Mouse (Mus musculus): ENCODE measurements around the gene Wdr46. TPM values are rescaled to one million over a fixed set of nuclear protein-coding genes. Genes with fewer than 3 reads are reported as not detected.
"Not testable (repeated sequence)": the region's sequence is repeated elsewhere in the genome, so short reads cannot be mapped to it uniquely, and the experiment has no call there.

Wdr46 gene
- polyA plus RNA-seq, 1 experiment from 2014 or later, result 31.8 TPM

DNA sequence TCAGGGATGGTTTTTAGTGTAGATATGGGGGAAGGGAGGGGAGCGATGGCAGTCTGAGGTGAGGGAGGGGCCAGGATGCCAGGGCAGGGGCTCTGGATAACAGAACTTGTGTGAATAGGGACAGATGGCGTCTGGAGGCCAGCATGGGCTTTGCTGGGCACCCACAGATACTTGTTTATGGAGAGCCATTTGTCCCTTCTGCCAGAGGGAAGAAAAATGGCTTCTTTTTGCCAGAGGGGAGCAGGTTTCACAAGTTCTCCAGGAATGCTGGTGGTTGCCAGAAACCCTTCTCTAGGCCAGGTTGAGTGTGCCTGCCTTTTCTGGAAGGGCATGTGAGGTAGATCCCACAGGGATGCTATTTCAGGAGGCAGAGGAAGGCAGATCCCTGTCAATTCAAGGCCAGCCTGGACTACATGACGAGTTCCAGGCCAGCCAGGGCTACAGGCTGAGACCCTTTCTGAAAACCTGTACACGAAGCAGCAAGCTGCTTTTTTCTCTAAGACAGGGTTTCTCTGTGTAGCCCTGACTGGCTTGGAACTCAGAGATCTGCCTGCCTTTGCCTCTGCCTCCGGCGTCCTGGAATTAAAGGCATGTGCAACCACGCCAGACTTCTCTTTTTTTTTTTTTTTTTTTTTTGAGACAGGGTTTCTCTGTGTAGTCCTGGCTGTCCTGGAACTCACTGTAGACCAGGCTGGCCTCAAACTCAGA is 40.0 kb upstream of the Wdr46 start:
- Histone ChIP-seq H3K27ac (ENCODE audit: low read depth) (no peak overlapping the region), H3K36me3 (ENCODE audit: control insufficient read depth, insufficient read depth, low read length) (no peaks in the 10 kb centered on the region), H3K9ac (ENCODE audit: low read length) (no peak overlapping the region), H3K4me2 (ENCODE audit: low read length) (no peak overlapping the region), H3K4me1 (replicated peaks; ENCODE audit: control insufficient read depth, insufficient read depth, low read length) (no peaks in the 10 kb centered on the region), H3K4me3 (ENCODE audit: low read depth, low read length) (no peak overlapping the region), H3K9me3 (ENCODE audit: control insufficient read depth, low read length) (no peaks in the 10 kb centered on the region), H3K27me3 (replicated peaks; ENCODE audit: control insufficient read depth, insufficient read depth, low read length) (no peaks in the 10 kb centered on the region)
- 50% methylated on average over 7 of the region's 7 CpGs for WGBS
- DNase-seq (ENCODE audit: low spot score), result no peak
- ATAC-seq (replicated peaks; ENCODE audit: low FRiP score, low TSS enrichment, low read depth), result no peak

DNA sequence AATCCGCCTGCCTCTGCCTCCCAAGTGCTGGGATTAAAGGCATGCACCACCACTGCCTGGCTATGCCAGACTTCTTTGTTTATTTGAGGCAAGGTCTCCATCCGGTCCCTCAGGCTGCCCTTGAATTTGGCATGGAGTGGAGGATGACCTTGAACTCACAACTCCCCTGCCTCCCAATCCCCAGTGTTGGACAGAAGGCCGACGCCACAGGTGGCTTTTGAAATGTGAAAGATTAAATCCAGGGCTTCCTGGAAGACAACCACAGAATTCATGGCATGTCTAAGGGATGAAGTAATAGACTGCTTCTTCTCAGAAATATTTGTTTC is 39.5 kb upstream of the Wdr46 start:
- WGBS, result 85% methylated on average over 4 of the region's 4 CpGs
- ATAC-seq (replicated peaks; ENCODE audit: low FRiP score, low TSS enrichment, low read depth) (no peak), DNase-seq (ENCODE audit: low spot score) (no peak)
- H3K9ac ChIP-seq (ENCODE audit: low read length), result no peak overlapping the region
- H3K4me3 ChIP-seq (ENCODE audit: low read depth, low read length), result no peak overlapping the region
- no peaks in the 10 kb centered on the region for H3K27me3 ChIP-seq (replicated peaks; ENCODE audit: control insufficient read depth, insufficient read depth, low read length)
- H3K27ac ChIP-seq (ENCODE audit: low read depth), result no peak overlapping the region
- H3K36me3 ChIP-seq (ENCODE audit: control insufficient read depth, insufficient read depth, low read length), result no peaks in the 10 kb centered on the region
- no peaks in the 10 kb centered on the region for H3K4me1 ChIP-seq (replicated peaks; ENCODE audit: control insufficient read depth, insufficient read depth, low read length)
- no peak overlapping the region for H3K4me2 ChIP-seq (ENCODE audit: low read length)
- no peaks in the 10 kb centered on the region for H3K9me3 ChIP-seq (ENCODE audit: control insufficient read depth, low read length)

DNA sequence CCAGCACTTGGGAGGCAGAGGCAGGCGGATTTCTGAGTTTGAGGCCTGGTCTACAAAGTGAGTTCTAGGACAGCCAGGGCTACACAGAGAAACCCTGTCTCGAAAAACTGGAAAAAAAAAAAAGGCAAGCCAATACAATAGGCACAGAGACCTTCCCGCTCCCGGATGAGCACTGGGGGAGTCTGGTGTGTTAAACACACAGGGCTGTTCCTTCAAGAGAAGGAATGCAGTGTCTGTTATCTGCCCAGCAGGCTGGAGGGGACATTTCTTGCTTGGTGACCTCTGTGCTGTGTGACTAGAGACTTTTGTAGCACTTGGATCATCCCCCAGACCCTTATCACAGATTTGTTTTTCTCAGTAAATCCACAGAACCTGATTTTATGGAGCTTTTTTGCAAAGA is 38.8 kb upstream of the Wdr46 start:
- Histone ChIP-seq H3K9ac (ENCODE audit: low read length) (no peak overlapping the region), H3K27ac (ENCODE audit: low read depth) (no peak overlapping the region), H3K4me1 (replicated peaks; ENCODE audit: control insufficient read depth, insufficient read depth, low read length) (no peaks in the 10 kb centered on the region), H3K9me3 (ENCODE audit: control insufficient read depth, low read length) (no peaks in the 10 kb centered on the region), H3K36me3 (ENCODE audit: control insufficient read depth, insufficient read depth, low read length) (no peaks in the 10 kb centered on the region), H3K4me3 (ENCODE audit: low read depth, low read length) (no peak overlapping the region), H3K4me2 (ENCODE audit: low read length) (no peak overlapping the region), H3K27me3 (replicated peaks; ENCODE audit: control insufficient read depth, insufficient read depth, low read length) (no peaks in the 10 kb centered on the region)
- no peak for DNase-seq (ENCODE audit: low spot score)
- ATAC-seq (replicated peaks; ENCODE audit: low FRiP score, low TSS enrichment, low read depth), result no peak
- 51% methylated on average over 4 of the region's 4 CpGs for WGBS

DNA sequence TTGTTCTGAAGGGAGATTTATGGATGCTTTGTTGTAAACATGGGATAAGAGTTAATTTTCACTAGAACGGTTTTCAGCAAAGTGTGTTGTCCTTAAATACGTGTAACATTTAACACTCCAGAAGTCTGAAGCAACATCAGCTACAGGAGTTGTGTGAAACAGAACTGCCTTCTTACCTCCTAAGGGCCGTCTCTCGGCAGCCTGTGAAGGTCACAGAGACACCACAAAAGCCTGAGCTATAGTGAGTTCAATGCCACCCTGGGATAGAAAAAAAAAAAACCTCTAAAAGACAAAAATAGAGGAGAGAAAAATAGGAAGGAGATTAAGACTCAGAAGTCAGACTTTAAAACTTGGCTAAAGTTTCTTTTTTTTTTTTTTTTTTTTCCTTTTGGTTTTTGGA is 38.4 kb upstream of the Wdr46 start:
- no peak for ATAC-seq (replicated peaks; ENCODE audit: low FRiP score, low TSS enrichment, low read depth)
- Histone ChIP-seq H3K4me2 (ENCODE audit: low read length) (no peak overlapping the region), H3K36me3 (ENCODE audit: control insufficient read depth, insufficient read depth, low read length) (no peaks in the 10 kb centered on the region), H3K4me3 (ENCODE audit: low read depth, low read length) (no peak overlapping the region), H3K27me3 (replicated peaks; ENCODE audit: control insufficient read depth, insufficient read depth, low read length) (no peaks in the 10 kb centered on the region), H3K9ac (ENCODE audit: low read length) (no peak overlapping the region), H3K27ac (ENCODE audit: low read depth) (no peak overlapping the region), H3K9me3 (ENCODE audit: control insufficient read depth, low read length) (no peaks in the 10 kb centered on the region), H3K4me1 (replicated peaks; ENCODE audit: control insufficient read depth, insufficient read depth, low read length) (no peaks in the 10 kb centered on the region)
- no peak for DNase-seq (ENCODE audit: low spot score)
- WGBS, result 25% methylated on average over 4 of the region's 4 CpGs

DNA sequence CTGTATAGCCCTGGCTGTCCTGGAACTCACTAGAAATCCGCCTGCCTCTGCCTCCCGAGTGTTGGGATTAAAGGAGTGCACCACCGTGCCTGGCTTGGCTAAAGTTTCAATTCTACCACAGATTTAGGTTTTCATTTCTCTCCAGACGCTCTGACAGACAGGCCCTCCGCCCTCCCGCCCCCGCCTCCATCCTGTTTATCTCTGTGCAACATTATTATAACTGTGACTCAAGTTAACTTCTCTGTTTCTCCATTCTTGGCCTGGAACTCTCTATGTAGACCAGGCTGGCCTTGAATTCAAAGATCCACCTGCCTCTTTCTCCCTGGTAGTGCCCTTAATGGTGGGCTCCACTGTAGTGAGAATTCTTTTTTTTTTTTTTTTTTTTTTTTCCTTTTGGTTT is 38.0 kb upstream of the Wdr46 start:
- 85% methylated on average over 7 of the region's 7 CpGs for WGBS
- DNase-seq (ENCODE audit: low spot score), result no peak
- no peaks in the 10 kb centered on the region for H3K36me3 ChIP-seq (ENCODE audit: control insufficient read depth, insufficient read depth, low read length)
- H3K4me1 ChIP-seq (replicated peaks; ENCODE audit: control insufficient read depth, insufficient read depth, low read length), result no peaks in the 10 kb centered on the region
- no peak for ATAC-seq (replicated peaks; ENCODE audit: low FRiP score, low TSS enrichment, low read depth)
- H3K4me2 ChIP-seq (ENCODE audit: low read length), result no peak overlapping the region
- H3K4me3 ChIP-seq (ENCODE audit: low read depth, low read length), result no peak overlapping the region
- no peak overlapping the region for H3K27ac ChIP-seq (ENCODE audit: low read depth)
- H3K9me3 ChIP-seq (ENCODE audit: control insufficient read depth, low read length), result no peaks in the 10 kb centered on the region
- H3K9ac ChIP-seq (ENCODE audit: low read length), result no peak overlapping the region
- H3K27me3 ChIP-seq (replicated peaks; ENCODE audit: control insufficient read depth, insufficient read depth, low read length), result no peaks in the 10 kb centered on the region

DNA sequence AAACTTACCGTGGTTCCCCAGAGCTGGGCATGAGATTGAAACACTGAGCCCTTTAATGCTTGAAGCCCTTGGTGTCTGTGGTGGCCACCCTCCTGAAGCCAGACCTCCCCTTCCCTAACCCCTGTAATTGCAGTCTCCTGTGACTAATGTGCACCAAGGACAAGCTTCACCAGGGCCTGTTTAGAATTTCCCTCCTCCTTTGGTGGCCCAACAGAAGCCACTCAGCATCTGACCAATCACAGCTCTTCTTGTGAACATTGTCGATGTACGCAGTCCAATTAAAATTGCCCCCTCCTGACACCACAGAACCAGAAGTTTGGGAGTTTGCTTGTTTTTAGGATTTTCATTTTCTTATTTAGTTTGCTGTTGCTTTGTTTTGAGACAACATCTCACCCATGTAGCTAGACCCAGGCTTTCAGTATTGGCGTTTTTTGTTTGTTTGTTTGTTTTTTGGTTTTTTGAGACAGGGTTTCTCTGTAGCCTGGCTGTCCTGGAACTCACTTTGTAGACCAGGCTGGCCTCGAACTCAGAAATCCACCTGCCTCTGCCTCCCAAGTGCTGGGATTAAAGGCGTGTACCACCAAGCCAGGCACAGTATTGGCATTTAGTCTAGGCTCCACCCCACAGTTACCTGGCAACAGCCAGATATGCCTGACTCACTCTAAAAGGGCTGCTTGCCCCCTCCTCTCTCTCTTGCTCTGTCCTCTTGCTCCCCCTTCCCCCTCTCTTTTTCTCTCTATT is 36.4 kb upstream of the Wdr46 start:
- not testable (repeated sequence) for H3K9me3 ChIP-seq (ENCODE audit: control insufficient read depth, low read length); H3K27ac ChIP-seq (ENCODE audit: low read depth); ATAC-seq (replicated peaks; ENCODE audit: low FRiP score, low TSS enrichment, low read depth); DNase-seq (ENCODE audit: low spot score); H3K4me1 ChIP-seq (replicated peaks; ENCODE audit: control insufficient read depth, insufficient read depth, low read length); H3K27me3 ChIP-seq (replicated peaks; ENCODE audit: control insufficient read depth, insufficient read depth, low read length); H3K9ac ChIP-seq (ENCODE audit: low read length); H3K36me3 ChIP-seq (ENCODE audit: control insufficient read depth, insufficient read depth, low read length); H3K4me3 ChIP-seq (ENCODE audit: low read depth, low read length); H3K4me2 ChIP-seq (ENCODE audit: low read length)
- whole genome bisulfite sequencing, result 75% methylated on average over 6 of the region's 6 CpGs

DNA sequence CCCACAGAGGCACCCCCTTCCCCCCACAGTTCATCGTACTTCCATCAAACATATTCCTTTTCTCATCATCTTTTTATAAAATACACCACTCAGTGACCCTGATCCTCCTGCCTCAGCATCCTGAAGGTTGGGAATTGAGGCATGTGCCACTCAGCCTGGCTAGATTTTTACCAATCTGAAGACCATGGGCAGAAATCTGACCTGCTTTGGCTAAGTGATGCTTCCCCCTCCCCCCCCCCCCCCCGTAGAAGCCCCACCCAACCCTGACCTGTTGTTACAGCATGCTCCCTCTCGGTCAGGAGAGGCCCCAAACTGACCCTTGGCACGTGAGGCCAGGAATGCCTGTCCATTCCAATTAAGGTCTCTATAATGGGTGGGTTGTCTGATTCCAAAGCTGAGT is 35.6 kb upstream of the Wdr46 start, which contains the start of gene Platr17:
Gene Platr17, plus strand, starts transcription at position 301 of the 400 bp plus-strand sequence.
- 35% methylated on average over 3 of the region's 4 CpGs for WGBS
- H3K4me3 ChIP-seq (ENCODE audit: low read depth, low read length); ATAC-seq (replicated peaks; ENCODE audit: low FRiP score, low TSS enrichment, low read depth); H3K27ac ChIP-seq (ENCODE audit: low read depth); H3K9ac ChIP-seq (ENCODE audit: low read length); H3K27me3 ChIP-seq (replicated peaks; ENCODE audit: control insufficient read depth, insufficient read depth, low read length); H3K9me3 ChIP-seq (ENCODE audit: control insufficient read depth, low read length); H3K4me2 ChIP-seq (ENCODE audit: low read length); H3K4me1 ChIP-seq (replicated peaks; ENCODE audit: control insufficient read depth, insufficient read depth, low read length); H3K36me3 ChIP-seq (ENCODE audit: control insufficient read depth, insufficient read depth, low read length); DNase-seq (ENCODE audit: low spot score): not testable (repeated sequence)

DNA sequence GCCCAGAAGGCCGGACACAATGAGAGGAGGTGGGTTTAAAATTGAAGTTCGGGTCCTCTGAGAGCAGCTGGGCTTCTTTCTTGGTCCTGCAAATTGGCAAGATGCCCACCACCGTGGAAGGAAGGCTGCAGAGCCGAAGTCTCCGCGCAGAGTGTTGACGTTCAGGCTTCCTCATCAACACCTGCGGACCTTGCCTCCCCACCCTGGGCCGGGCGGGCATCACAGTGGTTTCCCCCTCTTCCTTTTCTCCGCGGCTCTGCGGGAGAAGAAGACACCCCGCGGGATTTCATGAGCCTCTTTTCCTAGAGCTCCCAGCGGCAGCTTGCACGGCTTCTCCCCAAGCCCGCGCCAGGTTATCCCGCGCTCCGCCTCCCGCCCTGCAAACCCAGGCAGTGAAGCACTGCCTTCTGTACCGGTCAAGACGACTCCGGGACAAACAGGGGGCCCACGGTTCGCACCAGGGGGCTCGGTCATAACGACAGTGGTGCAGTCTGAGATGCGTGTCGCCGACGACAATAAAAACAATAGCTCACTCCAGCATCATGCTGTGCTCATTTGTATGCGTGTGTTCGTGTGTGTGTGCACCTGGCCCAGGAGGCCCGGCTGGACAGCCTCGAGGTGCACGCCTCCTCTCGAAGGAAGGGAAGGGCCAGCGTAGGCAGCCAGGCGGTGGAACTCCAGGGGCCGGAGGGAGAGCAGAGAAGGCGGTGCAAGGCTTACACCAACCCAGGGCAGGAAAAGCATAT is 32.0 kb upstream of the Wdr46 start:
- ATAC-seq (replicated peaks; ENCODE audit: low FRiP score, low TSS enrichment, low read depth), result peak; percentile 70
- under 1% methylated on average over 42 of the region's 44 CpGs for WGBS
- no peak for DNase-seq (ENCODE audit: low spot score)

More for the DNA sequence above, 32.0 kb upstream of the Wdr46 start:
- peaks cover 24% of the 10 kb centered on the region for H3K36me3 ChIP-seq (ENCODE audit: control insufficient read depth, insufficient read depth, low read length)
- peak overlapping the region; percentile 83 for H3K9ac ChIP-seq (ENCODE audit: low read length)
- no peaks in the 10 kb centered on the region for H3K27me3 ChIP-seq (replicated peaks; ENCODE audit: control insufficient read depth, insufficient read depth, low read length)
- peaks cover 8% of the 10 kb centered on the region; the same call in 1 of the 2 replicates for H3K4me1 ChIP-seq (replicated peaks; ENCODE audit: control insufficient read depth, insufficient read depth, low read length)
- no peaks in the 10 kb centered on the region for H3K9me3 ChIP-seq (ENCODE audit: control insufficient read depth, low read length)
- H3K4me2 ChIP-seq (ENCODE audit: low read length), result peak overlapping the region; percentile 99
- H3K4me3 ChIP-seq (ENCODE audit: low read depth, low read length), result peak overlapping the region; percentile 98
- H3K27ac ChIP-seq (ENCODE audit: low read depth), result peak overlapping the region; percentile 82
